Mouse (Mus musculus) brain, embryonic 14.5 days (tissue): Measurements from ENCODE around the gene Clstn2. TPM values are rescaled to one million over a fixed set of nuclear protein-coding genes. Genes with fewer than 3 reads are reported as not detected.

Experiments
- DNase-seq: peaks from one replicate; pipeline ENCODE4 v3.0.0-alpha.2; 2011; ENCODE audit warnings: low read depth
- CTCF ChIP-seq: fragments of 200-500 bp; IDR thresholded peaks from 2 replicates; pipeline ENCODE4 v1.5.1; 2012; ENCODE audit warnings: inconsistent platforms, mild to moderate bottlenecking, moderate library complexity, borderline replicate concordance; ENCODE audit not compliant: insufficient read depth, insufficient read length; ENCODE audit errors: extremely low read depth
- POLR2A ChIP-seq: fragments of 200-500 bp; IDR thresholded peaks from 2 replicates; pipeline ENCODE4 v1.6.1; 2012; ENCODE audit warnings: mild to moderate bottlenecking, inconsistent platforms, borderline replicate concordance; ENCODE audit not compliant: poor library complexity, insufficient read depth, insufficient read length, severe bottlenecking; ENCODE audit errors: extremely low read depth
- polyA plus RNA-seq: library from polyadenylated mRNA; depleted of rRNA; stranded (reverse); fragments of >200 nt; gene quantifications from 2 replicates; pipeline ENCODE4 v1.2.3, GENCODE M21; 2012

Clstn2 gene
- polyA plus RNA-seq, 1 experiment, result 25.1 TPM

DNA sequence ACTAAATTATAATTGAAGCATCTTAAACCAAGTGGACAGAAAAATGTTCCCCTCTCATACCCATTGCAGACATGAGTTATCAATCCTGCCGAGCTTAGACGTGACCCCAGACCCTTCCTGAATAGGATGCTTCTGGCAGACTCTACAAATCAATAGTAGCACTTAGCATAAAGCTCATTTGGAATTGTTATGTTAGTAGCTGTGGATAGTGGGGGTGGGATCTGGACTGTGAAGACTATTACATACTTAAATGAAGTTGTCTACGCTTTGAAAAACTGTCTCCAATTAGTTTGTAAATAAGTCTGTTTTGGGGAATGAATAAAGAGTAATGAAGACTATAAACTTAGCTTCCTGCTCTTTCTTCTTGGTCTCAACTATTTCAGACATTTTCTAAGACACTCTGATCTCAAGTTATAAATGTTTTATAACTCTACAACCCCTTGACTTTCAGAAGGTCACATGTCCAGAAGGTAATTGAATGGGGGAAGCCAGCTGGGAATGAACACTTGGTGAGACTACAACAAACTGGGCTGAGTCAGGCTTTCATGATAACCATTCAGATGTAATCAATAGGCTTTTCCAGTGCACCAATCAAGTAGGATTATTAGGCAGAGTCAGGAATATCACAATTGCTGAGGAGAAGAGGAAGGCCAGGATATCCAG is 216.7 kb downstream of the Clstn2 start:
- TF ChIP-seq CTCF (no peak), POLR2A (no peak)
- no peak for DNase-seq

DNA sequence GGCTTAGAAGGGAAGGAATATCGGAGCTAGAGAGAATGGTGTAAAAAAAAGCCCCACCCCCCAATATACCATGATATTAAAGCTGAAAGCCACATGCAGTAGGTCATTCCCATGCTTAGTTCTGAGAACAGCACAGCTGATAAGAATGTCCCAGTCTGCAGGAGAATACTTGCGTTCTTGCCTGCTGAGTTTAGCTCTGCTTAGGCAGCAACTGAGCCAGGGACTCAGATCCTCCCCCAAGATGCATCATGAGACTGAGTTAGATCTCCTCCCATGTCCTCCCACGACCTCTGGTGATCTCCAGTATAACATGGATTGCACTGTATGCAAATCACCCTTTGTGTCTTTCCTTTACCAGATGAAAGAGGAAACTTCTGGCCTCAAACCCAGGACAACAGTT is 219.8 kb downstream of the Clstn2 start:
- no peak for DNase-seq
- TF ChIP-seq CTCF (no peak), POLR2A (no peak)

DNA sequence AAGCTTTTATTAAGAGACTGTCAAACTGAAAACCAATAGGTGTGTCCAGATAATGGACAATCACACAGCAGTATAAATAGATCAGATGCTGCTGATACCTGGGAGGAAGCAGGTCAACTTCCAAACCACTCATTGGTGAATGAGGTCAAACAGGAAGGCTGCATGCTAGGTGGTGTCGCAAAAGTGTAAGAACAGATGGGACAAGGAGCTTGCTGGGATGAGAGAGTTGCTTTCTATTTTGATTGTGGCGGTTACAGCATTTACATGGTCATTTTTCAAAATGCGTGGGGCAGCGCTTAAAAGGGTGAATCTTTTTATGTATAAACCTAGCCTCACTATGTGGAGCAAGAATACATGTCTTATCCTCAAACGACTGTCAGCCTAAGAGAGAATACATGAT is 225.9 kb downstream of the Clstn2 start:
- TF ChIP-seq CTCF (no peak), POLR2A (no peak)
- DNase-seq, result no peak

DNA sequence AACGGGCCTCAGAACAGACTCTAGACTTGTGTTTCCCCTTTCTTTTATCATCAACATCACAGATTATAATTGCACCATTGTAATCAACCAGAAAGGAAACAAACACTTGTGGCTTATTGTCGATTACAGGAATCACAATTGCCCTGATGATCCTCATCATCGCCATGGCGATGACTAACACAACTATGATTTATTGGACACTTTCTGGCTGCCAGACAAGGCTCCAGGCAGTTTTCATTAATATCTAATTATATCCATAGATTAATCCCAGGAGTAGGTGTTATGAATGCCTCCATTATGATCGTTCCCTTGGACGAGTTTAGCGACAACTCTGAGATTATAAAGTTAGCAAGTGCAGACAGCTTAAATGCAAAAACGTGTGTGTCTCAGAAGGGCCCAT is 239.3 kb downstream of the Clstn2 start:
- DNase-seq, result peak; percentile 24
- TF ChIP-seq CTCF (no peak), POLR2A (no peak)

- no peak for TF ChIP-seq POLR2A
- TF ChIP-seq CTCF, result no peak
- DNase-seq, result no peak
Measured at GRCm38 (mm10) chr9:97788151-97788670, 244.8 kb downstream of the Clstn2 start.

GRCm38 (mm10) chr9:97780032-97780616 is 252.9 kb downstream of the Clstn2 start:
- no peak for DNase-seq
- no peak for TF ChIP-seq CTCF
- TF ChIP-seq POLR2A, result no peak

DNA sequence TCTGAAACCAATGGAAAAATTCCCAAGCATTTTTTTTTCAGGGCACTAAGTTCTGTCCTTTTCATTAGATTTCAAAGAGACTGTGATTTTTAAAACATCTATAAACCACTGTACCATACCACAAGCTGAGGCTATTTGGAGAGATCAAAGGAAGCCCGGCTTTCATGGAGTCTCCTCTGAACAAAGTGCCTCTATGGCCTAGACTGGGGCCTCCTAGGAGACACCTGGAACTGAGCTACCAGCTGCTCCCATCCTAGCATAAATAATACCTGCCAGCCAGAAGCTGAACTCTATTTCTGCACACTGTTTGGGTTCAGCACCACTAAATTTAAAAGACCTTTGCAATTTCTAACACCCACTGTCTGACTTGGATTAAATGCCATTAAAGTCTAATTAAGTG is 257.2 kb downstream of the Clstn2 start:
- TF ChIP-seq POLR2A, result no peak
- no peak for DNase-seq

DNA sequence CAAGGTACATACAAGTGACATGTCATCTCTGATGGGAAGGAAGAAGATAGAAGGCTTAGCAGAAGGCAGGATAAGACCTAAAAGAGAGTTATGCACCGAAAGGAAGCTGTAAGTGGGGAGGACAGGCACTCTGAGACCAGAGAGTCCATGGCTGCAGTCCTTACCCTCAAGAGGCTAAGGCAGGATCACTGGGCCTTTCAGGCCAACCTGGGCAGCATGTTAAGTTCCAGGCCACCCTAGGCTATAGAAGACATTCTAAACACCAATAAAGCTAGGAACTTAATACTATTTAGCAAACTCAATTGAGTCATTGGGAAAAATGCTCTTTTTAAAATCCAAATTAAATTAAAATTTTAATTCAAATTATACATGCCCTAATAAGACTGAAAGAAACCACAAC is 258.0 kb downstream of the Clstn2 start:
- DNase-seq, result no peak
- TF ChIP-seq CTCF (no peak), POLR2A (no peak)

- TF ChIP-seq CTCF (no peak), POLR2A (no peak)
- peak; percentile 52 for DNase-seq
Measured at GRCm38 (mm10) chr9:97773911-97774310, 259.1 kb downstream of the Clstn2 start.

GRCm38 (mm10) chr9:97772431-97772830 is 260.6 kb downstream of the Clstn2 start:
- peak; percentile 68 for DNase-seq
- TF ChIP-seq POLR2A (no peak), CTCF (no peak)

DNA sequence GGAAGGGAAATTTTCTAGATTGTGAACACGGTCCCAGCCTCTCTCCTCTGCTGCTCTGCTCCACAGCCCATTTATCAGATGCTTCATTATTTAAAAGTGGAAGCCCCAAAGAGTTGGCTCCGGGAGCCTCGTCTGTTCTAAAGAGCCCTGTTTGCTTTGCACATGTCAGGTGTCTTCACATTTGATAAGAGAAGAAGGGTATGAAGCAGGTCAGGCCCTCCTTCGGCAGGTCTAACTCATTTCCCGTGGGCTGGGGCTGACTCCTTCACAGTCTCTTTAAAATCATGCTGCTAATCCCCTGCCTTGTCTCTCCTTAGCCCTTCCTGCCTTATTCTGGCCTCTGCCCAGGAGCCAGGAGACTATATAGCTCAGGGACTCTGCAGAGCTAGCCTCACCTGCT is 263.6 kb downstream of the Clstn2 start:
- no peak for DNase-seq
- no peak for TF ChIP-seq CTCF
- TF ChIP-seq POLR2A, result no peak

DNA sequence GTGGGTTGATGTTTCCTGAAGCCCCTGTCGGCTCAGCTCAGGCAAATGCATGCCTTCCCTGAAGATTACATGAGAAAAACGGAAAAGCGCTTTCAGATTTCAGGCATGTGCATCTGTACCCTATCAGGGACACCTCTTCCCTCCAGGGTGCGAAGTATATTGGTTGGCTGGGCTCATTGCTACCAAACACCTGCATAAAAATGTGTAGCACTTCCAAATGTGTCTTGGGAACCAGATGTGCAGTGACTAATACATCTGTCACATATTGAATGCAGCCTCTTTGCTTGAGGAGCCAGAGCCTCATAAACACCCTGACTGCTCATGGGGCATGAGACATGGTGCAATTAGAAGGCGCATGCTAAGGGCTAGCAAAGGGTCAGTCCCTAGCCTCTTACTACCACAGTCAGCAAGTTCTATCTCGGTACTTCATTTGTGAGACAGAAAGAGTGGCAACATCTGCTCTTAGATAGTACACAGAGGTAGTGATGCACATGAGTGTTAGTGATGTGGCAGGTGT is 267.7 kb downstream of the Clstn2 start:
- TF ChIP-seq POLR2A (no peak), CTCF (no peak)
- no peak for DNase-seq

DNA sequence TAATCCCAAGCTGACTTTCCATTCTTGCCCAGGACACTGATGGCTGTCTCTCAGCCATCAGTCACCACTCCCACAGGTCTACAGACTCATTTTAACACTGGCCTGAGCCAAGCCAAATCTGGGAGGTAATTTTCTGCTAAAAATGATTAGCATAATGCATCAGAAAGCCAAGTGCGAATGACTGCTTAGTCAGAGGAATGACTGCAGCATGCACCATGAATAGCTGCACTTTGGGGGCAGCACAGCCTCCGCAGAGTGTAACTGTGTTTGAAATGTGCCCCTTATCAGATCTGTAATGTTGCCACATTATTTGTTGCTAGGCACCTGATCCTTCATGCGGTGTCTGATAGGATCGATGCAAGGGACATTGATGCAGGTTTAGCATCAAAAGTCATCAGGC is 269.9 kb downstream of the Clstn2 start:
- TF ChIP-seq POLR2A, result no peak
- no peak for TF ChIP-seq CTCF
- DNase-seq, result no peak
